In the genomic region with DNA sequence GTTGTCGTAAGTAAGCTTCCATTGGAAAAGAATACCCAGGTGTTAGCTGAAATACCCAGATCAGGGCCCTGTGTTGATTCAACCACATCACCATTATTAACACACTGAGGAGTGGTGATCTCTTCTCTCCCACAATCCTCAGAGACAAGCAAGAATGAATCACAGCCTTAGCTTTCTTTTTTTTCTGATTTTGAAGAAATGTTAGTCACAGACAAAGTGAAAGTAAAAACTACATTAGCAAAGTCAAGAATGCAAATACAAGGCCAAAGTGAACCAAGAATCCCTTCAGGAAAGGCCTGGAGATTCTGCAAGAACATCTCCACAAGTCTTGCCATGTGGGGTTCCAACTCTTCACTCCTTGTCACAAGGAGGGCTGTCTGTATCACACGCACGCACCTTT, we compare ENCODE assay signal across 15 mouse cellular contexts.
"Had no signal": no experiment of that assay in that cellular context is flagged by ENCODE, and none has a peak within 500 bp of the region (broad histone marks: within the 10 kb centered on the region; RNA-seq: fewer than 3 reads in every experiment).

No protein-coding gene starts in this region.

- H3K4me3 ChIP-seq: lung, embryonic 15.5 days; megakaryocyte, embryonic 14.5 days; midbrain, embryonic 13.5 days; midbrain, embryonic 15.5 days; neural tube, embryonic 12.5 days; stomach, embryonic 15.5 days had no signal

- DNase-seq: liver, postnatal 0 days; lung, adult 2 months; lung, postnatal 14 days; lung, postnatal 36 days; right cerebral cortex, postnatal 14 days; thymus, adult 2 months; thymus, postnatal 4 days had no signal

- H3K4me1 ChIP-seq: lung, embryonic 15.5 days; megakaryocyte, embryonic 14.5 days; midbrain, embryonic 13.5 days; midbrain, embryonic 15.5 days; neural tube, embryonic 12.5 days; stomach, embryonic 15.5 days had no signal

- H3K27ac ChIP-seq: lung, embryonic 15.5 days; macrophage; midbrain, embryonic 13.5 days; midbrain, embryonic 15.5 days; neural tube, embryonic 12.5 days; stomach, embryonic 15.5 days; stomach, postnatal 0 days had no signal
